Mouse (Mus musculus) forebrain, embryonic 14.5 days (tissue): ENCODE data around the gene Aen. TPM values are rescaled to one million over a fixed set of nuclear protein-coding genes. Genes with fewer than 3 reads are reported as not detected.
A peak's percentile ranks its signal among the peaks of the same experiment; 100 is the strongest.

Experiments used
- ATAC-seq: fragments of 200-750 bp; cut with Nextera tagmentation; 2 replicates; pipeline ENCODE4 v1.8.0; 2017; ENCODE audit warnings: mild to moderate bottlenecking, moderate library complexity
- DNase-seq: peaks from one replicate; pipeline ENCODE4 v3.0.0-alpha.2; 2015; ENCODE audit warnings: low spot score
- H3K27ac ChIP-seq: fragments of 300-500 bp; sonication (generic); 2 replicates; pipeline ENCODE4 v1.5.1; 2014; ENCODE audit warnings: low read depth, mild to moderate bottlenecking, control low read depth, low read length, moderate library complexity
- H3K27me3 ChIP-seq: fragments of 300-500 bp; sonication (generic); replicated peaks from 2 replicates; pipeline ENCODE4 v1.6.1; 2014; ENCODE audit warnings: low read length, control low read depth, mixed read lengths; ENCODE audit not compliant: control insufficient read depth, insufficient read depth
- H3K36me3 ChIP-seq: fragments of 300-500 bp; sonication (generic); 2 replicates; pipeline ENCODE4 v1.6.1; 2014; ENCODE audit warnings: low read length, control low read depth; ENCODE audit not compliant: control insufficient read depth, insufficient read depth
- H3K4me1 ChIP-seq: fragments of 300-500 bp; sonication (generic); 2 replicates; pipeline ENCODE4 v1.6.1; 2014; ENCODE audit warnings: antibody characterized with exemption, low read length, control low read depth; ENCODE audit not compliant: control insufficient read depth, insufficient read depth
- H3K4me2 ChIP-seq: fragments of 300-500 bp; sonication (generic); 2 replicates; pipeline ENCODE4 v1.6.1; 2014; ENCODE audit warnings: mild to moderate bottlenecking, control low read depth, low read length
- H3K4me3 ChIP-seq: fragments of 300-500 bp; sonication (generic); 2 replicates; pipeline ENCODE4 v1.5.1; 2014; ENCODE audit warnings: low read depth, low read length, control low read depth
- H3K9ac ChIP-seq: fragments of 300-500 bp; sonication (generic); 2 replicates; pipeline ENCODE4 v1.6.1; 2014; ENCODE audit warnings: mild to moderate bottlenecking, low read length, control low read depth, moderate library complexity
- H3K9me3 ChIP-seq: fragments of 300-500 bp; sonication (generic); replicated peaks from 2 replicates; pipeline ENCODE4 v1.6.1; 2016; ENCODE audit warnings: low read length, control low read depth, mixed read lengths; ENCODE audit not compliant: control insufficient read depth
- WGBS: fragments of 180-500 bp; shearing (Covaris S2); extraction: QIAGEN DNeasy Blood & Tissue Kit; methylation state at CpG from one replicate; pipeline ENCODE4 v1.1.7; 2014; 5-methylcytosine and 5-hydroxymethylcytosine counted together
- polyA plus RNA-seq: library from polyadenylated mRNA; unstranded; fragments of >200 nt; fragmentation: Nextera tagmentation; extraction: Ambion mirVana; gene quantifications from 2 replicates; pipeline ENCODE4 v1.2.1, GENCODE M21; 2014

Gene Aen
- polyA plus RNA-seq, 1 experiment from 2014 or later = 42.2 TPM

DNA sequence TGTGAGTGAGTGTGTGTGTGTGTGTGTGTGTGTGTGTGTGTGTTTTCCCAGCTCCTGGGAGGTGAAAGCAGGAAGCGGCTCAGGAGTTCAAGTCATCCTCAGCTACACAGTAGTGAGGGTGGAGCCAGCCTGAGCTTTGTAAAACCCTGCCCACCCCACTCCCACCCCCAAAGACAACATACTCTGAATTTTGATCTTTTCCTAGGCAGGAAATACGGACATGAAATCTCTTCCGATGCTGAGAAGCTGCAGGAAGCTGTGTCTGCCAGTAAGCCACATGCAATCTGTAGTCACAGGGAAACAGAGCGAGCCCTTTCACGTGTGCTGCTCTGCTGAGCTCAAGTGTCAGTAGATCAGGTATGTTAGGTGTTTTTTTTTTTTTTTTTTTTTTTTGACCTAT lies 26.9 kb upstream of the Aen start:
- DNase-seq = no peak
- Histone ChIP-seq H3K36me3 (no peaks in the 10 kb centered on the region), H3K9me3 (no peaks in the 10 kb centered on the region), H3K27ac (no peak overlapping the region), H3K4me2 (no peak overlapping the region), H3K4me3 (no peak overlapping the region), H3K9ac (no peak overlapping the region), H3K4me1 (no peaks in the 10 kb centered on the region), H3K27me3 (no peaks in the 10 kb centered on the region)
- 80% methylated on average over 5 of the region's 5 CpGs for WGBS
- no peak for ATAC-seq

DNA sequence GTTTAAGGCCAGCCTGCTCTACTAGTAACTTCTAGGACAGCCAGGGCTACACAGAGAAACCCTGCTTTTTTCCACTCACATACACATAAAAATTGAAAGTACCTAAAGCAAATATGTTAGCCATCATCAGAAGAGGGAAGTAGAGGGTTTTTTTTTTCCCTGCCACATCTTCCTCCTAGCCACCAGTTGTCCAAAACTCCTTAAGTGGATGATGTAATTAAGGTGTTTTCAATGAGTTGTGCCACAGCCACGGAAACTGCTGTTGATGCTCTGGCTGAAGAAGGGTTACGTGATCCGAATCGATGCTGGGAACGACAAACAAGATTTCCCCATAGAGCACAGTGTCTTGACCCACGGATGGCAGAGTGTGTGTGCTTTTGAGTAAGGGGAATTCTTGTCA lies 23.3 kb upstream of the Aen start:
- Histone ChIP-seq H3K4me2 (no peak overlapping the region), H3K4me1 (no peaks in the 10 kb centered on the region), H3K27ac (no peak overlapping the region), H3K9ac (no peak overlapping the region), H3K9me3 (no peaks in the 10 kb centered on the region), H3K27me3 (no peaks in the 10 kb centered on the region), H3K36me3 (no peaks in the 10 kb centered on the region), H3K4me3 (no peak overlapping the region)
- WGBS = 81% methylated on average over 6 of the region's 6 CpGs
- DNase-seq = no peak
- no peak for ATAC-seq

DNA sequence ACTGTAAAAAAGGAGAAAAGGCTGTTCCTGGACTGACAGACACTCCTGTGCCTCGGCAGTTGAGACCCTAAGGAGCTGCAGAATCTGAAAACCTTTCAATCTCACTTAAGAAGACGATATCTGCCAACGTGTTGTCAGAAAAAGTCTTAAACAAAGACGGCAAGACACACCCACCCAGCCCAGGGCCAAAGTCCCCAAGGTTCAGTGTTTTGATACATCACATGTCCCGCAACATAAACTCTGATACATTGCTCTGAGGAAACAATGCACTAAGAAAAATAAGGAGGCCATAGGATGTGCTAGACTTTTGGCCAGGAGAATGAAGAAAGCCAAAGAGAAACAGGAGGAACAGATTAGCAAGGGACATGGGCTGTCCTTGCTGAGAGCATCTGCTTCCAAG lies 22.8 kb upstream of the Aen start:
- DNase-seq (no peak), ATAC-seq (no peak)
- Histone ChIP-seq H3K27ac (no peak overlapping the region), H3K4me3 (no peak overlapping the region), H3K9me3 (no peaks in the 10 kb centered on the region), H3K4me1 (no peaks in the 10 kb centered on the region), H3K36me3 (no peaks in the 10 kb centered on the region), H3K9ac (no peak overlapping the region), H3K4me2 (no peak overlapping the region), H3K27me3 (no peaks in the 10 kb centered on the region)
- WGBS = 85% methylated on average over 5 of the region's 5 CpGs

DNA sequence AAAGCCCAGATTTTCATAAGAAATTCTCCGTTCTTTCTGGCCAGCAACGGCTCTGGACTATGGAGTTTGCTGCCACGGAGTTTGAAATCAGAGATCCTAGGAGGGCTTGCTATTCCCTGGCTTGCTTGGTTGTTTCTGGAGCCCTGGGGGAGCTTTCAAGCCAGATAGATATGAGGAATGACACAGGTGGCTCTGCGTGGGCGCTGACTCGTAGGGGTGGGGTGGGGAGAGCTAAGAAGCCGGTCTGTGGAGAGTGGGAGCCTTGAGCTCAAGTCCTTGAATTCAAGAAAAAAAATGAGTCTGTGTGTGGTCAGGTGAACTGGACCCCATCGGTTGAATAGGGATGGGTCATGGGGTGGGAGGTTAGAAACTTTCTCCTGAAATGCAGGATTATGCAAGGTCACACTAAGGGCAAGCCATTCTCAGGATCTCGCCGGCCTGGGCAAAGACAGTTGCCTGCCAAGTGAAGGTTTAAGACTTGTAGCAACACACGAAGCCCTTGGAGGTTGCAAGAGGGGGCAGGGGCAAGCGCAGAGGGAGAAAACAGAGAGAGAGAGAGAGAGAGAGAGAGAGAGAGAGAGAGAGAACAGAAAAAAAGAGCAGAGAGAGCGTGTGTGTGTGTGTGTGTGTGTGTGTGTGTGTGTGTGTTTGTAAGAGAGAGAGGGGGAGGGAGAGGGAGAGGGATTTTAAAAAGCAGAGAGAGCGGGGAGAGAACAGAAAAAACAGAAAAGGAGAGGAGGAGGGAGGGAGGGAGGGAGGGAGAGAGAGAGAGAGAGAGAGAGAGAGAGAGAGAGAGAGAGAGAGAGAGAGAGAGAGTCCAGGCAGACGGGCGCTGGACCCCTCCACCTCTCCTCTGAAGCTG lies 13.8 kb upstream of the Aen start:
- H3K4me3 ChIP-seq = peak overlapping the region; percentile 55
- DNase-seq (no peak), ATAC-seq (no peak; the same call in 1 of the 2 replicates)
- 6% methylated on average over 14 of the region's 16 CpGs for WGBS
- H3K27me3 ChIP-seq = no peaks in the 10 kb centered on the region
- peak overlapping the region; percentile 81 for H3K4me2 ChIP-seq
- peak overlapping the region; percentile 80 for H3K9ac ChIP-seq
- H3K4me1 ChIP-seq = peaks cover 28% of the 10 kb centered on the region
- H3K27ac ChIP-seq = peak overlapping the region; percentile 88
- no peaks in the 10 kb centered on the region for H3K36me3 ChIP-seq
- H3K9me3 ChIP-seq = no peaks in the 10 kb centered on the region

DNA sequence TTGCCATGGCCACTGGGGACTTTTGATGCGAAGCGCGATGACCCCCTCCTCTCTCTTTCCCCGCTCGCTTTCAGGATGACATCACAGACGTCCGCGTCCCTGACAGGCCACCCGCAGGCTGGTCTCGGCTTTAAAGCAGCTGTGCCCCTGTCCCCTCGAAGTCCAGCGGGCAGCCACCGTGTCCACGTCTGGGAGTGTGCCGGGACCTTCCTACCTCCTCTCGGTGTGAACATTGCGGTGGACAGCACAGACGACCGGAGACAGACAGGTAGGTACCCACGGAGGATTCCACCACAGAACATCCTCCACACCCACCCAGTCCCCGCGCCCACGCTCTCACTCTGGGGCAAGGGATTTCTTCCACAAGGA lies 13.2 kb upstream of the Aen start:
- Histone ChIP-seq H3K9me3 (no peaks in the 10 kb centered on the region), H3K4me1 (peaks cover 35% of the 10 kb centered on the region), H3K36me3 (no peaks in the 10 kb centered on the region), H3K9ac (peak overlapping the region; percentile 80), H3K4me3 (peak overlapping the region; percentile 55), H3K27ac (peak overlapping the region; percentile 88), H3K27me3 (no peaks in the 10 kb centered on the region), H3K4me2 (peak overlapping the region; percentile 81)
- peak; percentile 64 for ATAC-seq
- WGBS = 0% methylated on average over 23 of the region's 23 CpGs
- peak; percentile 85 for DNase-seq

DNA sequence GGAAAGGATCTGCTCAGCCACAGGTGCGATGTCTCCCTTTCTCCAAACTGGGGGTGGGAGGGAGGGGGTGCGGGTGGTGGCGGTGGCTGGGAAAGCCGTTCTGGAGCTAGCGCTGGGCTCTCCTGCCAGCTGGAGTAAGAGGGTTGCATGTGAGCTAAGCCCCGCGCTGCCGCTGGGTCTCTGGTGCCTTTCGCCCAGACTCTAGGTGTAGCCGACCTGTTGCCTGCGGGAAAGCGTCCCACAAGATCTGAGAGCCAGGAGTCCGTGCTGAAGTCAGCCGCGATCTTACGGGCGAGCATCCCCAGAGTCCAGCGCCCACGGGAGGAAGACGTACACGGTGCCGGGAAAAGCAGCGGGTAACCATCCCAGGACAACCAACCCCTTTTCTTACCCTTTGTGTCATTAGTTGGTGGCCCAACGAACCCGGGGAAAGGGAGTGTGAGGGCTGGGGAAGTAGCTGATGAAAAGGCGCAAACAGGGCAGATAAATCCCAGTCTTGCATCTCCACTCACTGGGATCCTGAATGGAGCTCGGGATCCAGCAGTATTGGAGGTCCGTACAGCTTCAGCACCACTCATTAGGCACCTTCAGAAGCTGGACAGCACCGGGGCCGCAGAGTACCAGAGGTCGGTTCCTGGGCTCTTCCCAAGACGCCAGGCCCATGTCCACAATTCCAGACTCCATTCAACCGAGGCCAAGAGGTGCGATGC lies 12.5 kb upstream of the Aen start:
- Histone ChIP-seq H3K9me3 (no peaks in the 10 kb centered on the region), H3K4me3 (peak overlapping the region; percentile 55), H3K4me2 (peak overlapping the region; percentile 81), H3K27me3 (no peaks in the 10 kb centered on the region), H3K27ac (peak overlapping the region; percentile 88), H3K4me1 (peaks cover 42% of the 10 kb centered on the region), H3K9ac (peak overlapping the region; percentile 80), H3K36me3 (no peaks in the 10 kb centered on the region)
- under 1% methylated on average over 34 of the region's 34 CpGs for WGBS
- ATAC-seq = 0 out of 2 replicates have a peak, but pooled peaks have one; percentile 5
- DNase-seq = peak; percentile 39

DNA sequence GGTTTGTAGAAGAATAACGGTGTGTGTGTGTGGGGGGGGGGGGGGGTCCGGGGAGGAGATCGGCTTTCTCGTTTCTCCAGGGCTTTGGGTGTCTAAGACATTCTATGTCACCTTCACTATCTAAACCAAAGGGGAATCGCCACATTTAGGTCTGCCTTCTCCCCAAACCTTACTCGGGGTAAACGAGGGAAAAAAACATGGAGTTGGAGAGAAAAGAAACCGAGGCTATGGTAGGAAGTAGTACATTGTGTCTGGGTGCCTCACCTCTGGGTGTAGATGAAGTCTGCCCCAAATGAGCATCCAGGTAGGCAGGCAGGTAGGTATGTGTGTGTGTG lies 12.0 kb upstream of the Aen start:
- no peaks in the 10 kb centered on the region for H3K9me3 ChIP-seq
- H3K4me1 ChIP-seq = peaks cover 42% of the 10 kb centered on the region
- no peak for ATAC-seq
- H3K4me3 ChIP-seq = peak overlapping the region; percentile 55
- WGBS = under 1% methylated on average over 8 of the region's 8 CpGs
- peak overlapping the region; percentile 88 for H3K27ac ChIP-seq
- H3K27me3 ChIP-seq = no peaks in the 10 kb centered on the region
- DNase-seq = no peak
- peak overlapping the region; percentile 80 for H3K9ac ChIP-seq
- H3K36me3 ChIP-seq = no peaks in the 10 kb centered on the region
- peak overlapping the region; percentile 81 for H3K4me2 ChIP-seq

DNA sequence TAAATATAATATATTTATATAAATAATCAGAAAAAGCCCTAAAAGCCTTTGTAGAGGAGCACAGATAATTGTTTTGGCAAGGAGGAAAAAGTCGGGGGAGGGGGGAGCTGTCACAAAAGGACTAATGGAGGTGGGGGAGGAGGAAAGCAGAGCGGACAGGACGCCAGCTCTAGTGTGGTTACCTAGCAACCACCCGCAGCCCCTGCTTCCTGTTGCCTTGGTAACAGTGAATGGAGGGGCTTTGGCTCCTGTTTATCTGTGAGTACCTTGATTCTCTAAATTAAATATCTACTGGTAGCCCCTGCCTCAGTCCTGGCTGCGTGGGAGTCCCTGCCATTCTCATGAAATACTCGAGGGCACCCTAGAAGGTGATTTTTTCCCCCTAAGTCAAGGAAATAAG lies 11.5 kb upstream of the Aen start:
- peak overlapping the region; percentile 86 for H3K27ac ChIP-seq
- ATAC-seq = peak; percentile 72
- H3K4me3 ChIP-seq = peak overlapping the region; percentile 55
- H3K4me2 ChIP-seq = peak overlapping the region; percentile 81
- 2% methylated on average over 6 of the region's 6 CpGs for WGBS
- no peaks in the 10 kb centered on the region for H3K27me3 ChIP-seq
- H3K4me1 ChIP-seq = peaks cover 42% of the 10 kb centered on the region
- no peaks in the 10 kb centered on the region for H3K36me3 ChIP-seq
- peak overlapping the region; percentile 47 for H3K9ac ChIP-seq
- peak; percentile 96 for DNase-seq
- no peaks in the 10 kb centered on the region for H3K9me3 ChIP-seq

DNA sequence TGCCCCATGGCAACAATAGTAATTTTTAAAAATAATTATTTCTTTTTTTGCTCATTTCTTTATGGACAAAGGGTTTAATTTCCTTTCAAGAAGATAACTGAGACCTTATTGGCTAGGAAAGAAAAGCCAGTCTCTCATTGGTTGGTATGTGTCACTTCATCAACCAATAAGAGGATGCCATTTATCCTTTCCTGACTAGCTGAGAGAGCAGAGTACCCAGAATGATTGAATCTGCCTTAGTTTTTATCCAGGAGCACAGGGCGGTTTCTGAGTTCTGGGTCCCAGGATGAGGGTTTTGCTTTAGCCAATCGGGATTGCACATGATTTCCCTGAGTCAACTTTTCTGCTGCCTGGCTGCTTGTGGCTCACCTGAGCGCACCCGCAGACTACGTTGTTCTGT lies 10.2 kb upstream of the Aen start:
- Histone ChIP-seq H3K4me2 (peak overlapping the region; percentile 81), H3K4me3 (peak overlapping the region; percentile 9), H3K9ac (peak overlapping the region; percentile 2; the same call in 1 of the 2 replicates), H3K9me3 (no peaks in the 10 kb centered on the region), H3K4me1 (peaks cover 42% of the 10 kb centered on the region), H3K27ac (peak overlapping the region; percentile 57), H3K36me3 (no peaks in the 10 kb centered on the region), H3K27me3 (no peaks in the 10 kb centered on the region)
- WGBS = 75% methylated on average over 5 of the region's 5 CpGs
- DNase-seq (peak; percentile 76), ATAC-seq (no peak)
